Mouse (Mus musculus) limb, embryonic 11.5 days (tissue): ENCODE measurements at regions not wholly inside any gene's neighbourhood (a gene's known extent, or its start where the extent isn't known, plus 50 kb on each side); places are given as distances from the start of the nearest gene placed in this dataset.

Source experiments
- ATAC-seq: fragments of 200-750 bp; cut with Nextera tagmentation; 2 replicates; pipeline ENCODE4 v1.8.0; 2017; ENCODE audit warnings: low read depth; ENCODE audit not compliant: insufficient number of reproducible peaks, low FRiP score, low TSS enrichment
- DNase-seq: peaks from one replicate; pipeline ENCODE4 v3.0.0-alpha.2; 2015; ENCODE audit warnings: low spot score
- H3K27ac ChIP-seq: fragments of 300-500 bp; sonication (generic); replicated peaks from 2 replicates; pipeline ENCODE4 v1.5.1; 2014; ENCODE audit warnings: low read depth, mild to moderate bottlenecking, low read length
- H3K27me3 ChIP-seq: fragments of 300-500 bp; sonication (generic); 2 replicates; pipeline ENCODE4 v1.6.1; 2014; ENCODE audit warnings: mild to moderate bottlenecking, low read length, mixed read lengths; ENCODE audit not compliant: control insufficient read depth, insufficient read depth
- H3K36me3 ChIP-seq: fragments of 300-500 bp; sonication (generic); 2 replicates; pipeline ENCODE4 v1.6.1; 2014; ENCODE audit warnings: mild to moderate bottlenecking, low read length, moderate library complexity, mixed read lengths; ENCODE audit not compliant: control insufficient read depth, insufficient read depth
- H3K4me1 ChIP-seq: fragments of 300-500 bp; sonication (generic); 2 replicates; pipeline ENCODE4 v1.6.1; 2014; ENCODE audit warnings: low read length, mixed read lengths; ENCODE audit not compliant: control insufficient read depth, insufficient read depth
- H3K4me2 ChIP-seq: fragments of 300-500 bp; sonication (generic); 2 replicates; pipeline ENCODE4 v1.6.1; 2014; ENCODE audit warnings: low read depth, mild to moderate bottlenecking, moderate library complexity; ENCODE audit not compliant: severe bottlenecking
- H3K4me3 ChIP-seq: fragments of 300-500 bp; sonication (generic); 2 replicates; pipeline ENCODE4 v1.5.1; 2014; ENCODE audit warnings: low read depth, low read length
- H3K9ac ChIP-seq: fragments of 300-500 bp; sonication (generic); 2 replicates; pipeline ENCODE4 v1.6.1; 2014; ENCODE audit warnings: mild to moderate bottlenecking, low read length
- H3K9me3 ChIP-seq: fragments of 300-500 bp; sonication (generic); 2 replicates; pipeline ENCODE4 v1.6.1; 2016; ENCODE audit warnings: low read length; ENCODE audit not compliant: control insufficient read depth
- WGBS: fragments of 180-500 bp; shearing (Covaris S2); extraction: QIAGEN DNeasy Blood & Tissue Kit; methylation state at CpG from one replicate; pipeline ENCODE4 v1.1.7; 2014; 5-methylcytosine and 5-hydroxymethylcytosine counted together

DNA sequence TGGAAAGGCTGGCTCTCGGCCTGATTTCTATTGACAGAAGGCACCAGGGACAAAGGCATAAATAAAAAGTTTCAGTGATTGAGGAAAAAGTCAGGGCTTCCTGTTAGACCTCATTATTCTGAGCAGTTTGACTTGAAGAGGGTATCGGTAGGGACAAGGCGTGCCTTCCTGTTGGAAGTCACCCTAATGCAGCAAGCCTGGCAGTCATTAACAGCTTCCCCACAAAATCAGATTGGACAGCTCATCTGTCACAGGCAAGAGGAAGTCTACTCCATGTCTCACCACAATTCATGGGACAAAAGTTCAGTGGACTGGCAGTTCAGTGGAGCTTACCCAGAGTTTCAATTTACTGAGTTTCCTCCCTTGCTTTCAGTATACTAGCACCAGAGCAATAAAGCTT lies 715.5 kb downstream of the Fam181b start:
- Histone ChIP-seq H3K9ac (no peak overlapping the region), H3K4me1 (no peaks in the 10 kb centered on the region), H3K36me3 (no peaks in the 10 kb centered on the region), H3K9me3 (no peaks in the 10 kb centered on the region), H3K27ac (no peak overlapping the region), H3K4me3 (no peak overlapping the region), H3K27me3 (no peaks in the 10 kb centered on the region), H3K4me2 (no peak overlapping the region)
- DNase-seq (peak; percentile 22), ATAC-seq (no peak)
- WGBS, result 16% methylated on average over 3 of the region's 3 CpGs

DNA sequence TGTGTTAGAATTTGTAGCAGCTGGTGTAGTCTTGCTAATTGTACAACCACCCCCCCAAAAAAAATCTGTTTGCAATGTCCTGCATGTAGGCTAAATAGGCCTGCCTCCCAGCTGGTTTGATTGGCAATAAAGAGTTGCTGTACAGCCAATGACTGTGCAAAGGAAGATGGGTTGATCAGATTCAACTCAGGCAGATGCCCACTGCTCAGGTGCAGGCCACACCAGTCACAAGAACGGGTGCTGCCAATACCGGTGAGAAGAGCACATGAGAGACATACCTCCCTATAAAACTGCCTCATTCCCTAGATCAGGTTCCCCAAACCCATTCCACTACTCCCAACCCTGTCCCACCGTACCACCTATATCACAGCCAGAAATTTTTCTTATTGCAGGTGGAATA lies 756.0 kb downstream of the Fam181b start:
- DNase-seq (no peak), ATAC-seq (no peak)
- Histone ChIP-seq H3K27me3 (no peaks in the 10 kb centered on the region), H3K9ac (no peak overlapping the region), H3K4me2 (no peak overlapping the region), H3K36me3 (no peaks in the 10 kb centered on the region), H3K4me3 (no peak overlapping the region), H3K4me1 (no peaks in the 10 kb centered on the region), H3K9me3 (no peaks in the 10 kb centered on the region), H3K27ac (no peak overlapping the region)
- 75% methylated on average over 3 of the region's 3 CpGs for WGBS

DNA sequence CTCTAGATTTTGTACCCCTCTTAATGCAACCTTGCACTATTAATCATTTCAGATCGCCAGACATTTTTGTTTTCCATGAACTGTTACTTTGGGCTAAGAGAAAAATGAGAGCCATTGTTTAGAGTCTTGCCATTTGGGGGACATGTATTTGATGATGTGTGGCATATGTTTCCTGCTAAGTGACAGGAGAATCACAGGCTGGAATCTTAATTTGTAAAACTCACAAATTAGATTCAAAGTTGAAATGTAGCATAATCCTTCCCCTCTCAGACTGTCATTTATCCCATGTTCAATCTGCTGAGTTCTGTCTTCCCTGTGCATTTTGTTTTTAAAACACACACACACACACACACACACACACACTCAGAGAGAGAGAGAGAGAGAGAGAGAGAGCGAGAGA lies 756.5 kb downstream of the Fam181b start:
- H3K4me3 ChIP-seq, result no peak overlapping the region
- no peak overlapping the region for H3K9ac ChIP-seq
- no peaks in the 10 kb centered on the region for H3K4me1 ChIP-seq
- H3K9me3 ChIP-seq, result no peaks in the 10 kb centered on the region
- no peaks in the 10 kb centered on the region for H3K36me3 ChIP-seq
- no peak overlapping the region for H3K27ac ChIP-seq
- DNase-seq (no peak), ATAC-seq (no peak)
- no peaks in the 10 kb centered on the region for H3K27me3 ChIP-seq
- 65% methylated on average over 2 of the region's 2 CpGs for WGBS
- no peak overlapping the region for H3K4me2 ChIP-seq

DNA sequence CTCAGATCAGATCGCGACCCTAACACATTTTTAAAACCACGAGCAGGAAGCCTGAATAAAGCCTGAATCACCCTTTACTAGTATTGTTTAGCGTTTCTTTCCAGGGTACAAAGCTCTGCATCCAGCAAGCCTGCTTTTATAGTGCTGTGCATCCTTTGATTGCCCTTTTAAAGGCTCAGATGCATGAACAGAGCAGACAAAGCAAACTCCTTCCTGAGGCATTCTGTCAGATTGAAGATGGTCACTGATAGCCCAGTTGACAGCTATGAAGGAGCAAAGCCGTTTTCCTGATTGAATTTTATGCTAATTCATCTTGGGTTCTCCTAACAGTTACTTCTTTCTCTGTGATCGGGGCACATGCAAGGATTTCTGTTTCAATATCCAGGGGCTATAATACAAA lies 775.4 kb downstream of the Fam181b start:
- H3K4me3 ChIP-seq, result no peak overlapping the region

DNA sequence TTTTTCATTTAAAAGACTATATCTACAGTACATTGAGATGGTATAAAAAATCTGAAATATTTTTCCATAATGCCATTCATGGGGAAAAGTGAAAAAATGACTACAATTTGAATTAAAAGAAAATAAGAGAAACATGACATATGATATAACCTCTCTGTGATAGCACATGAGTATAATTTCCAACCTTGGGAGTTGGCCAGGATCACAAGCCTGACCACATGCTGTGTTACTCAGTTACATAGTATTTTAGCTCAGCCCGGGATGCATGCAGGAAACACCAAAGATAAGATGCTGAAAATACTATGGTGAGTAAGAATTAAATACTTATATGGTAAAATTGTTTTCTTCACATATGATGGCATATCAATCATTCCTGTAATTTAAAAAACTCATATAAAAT lies 814.0 kb downstream of the Fam181b start:
- Histone ChIP-seq H3K27me3 (no peaks in the 10 kb centered on the region), H3K4me3 (no peak overlapping the region), H3K4me2 (no peak overlapping the region), H3K9me3 (no peaks in the 10 kb centered on the region), H3K9ac (no peak overlapping the region), H3K4me1 (no peaks in the 10 kb centered on the region), H3K36me3 (no peaks in the 10 kb centered on the region), H3K27ac (no peak overlapping the region)
- 90% methylated on average over 1 of the region's 1 CpGs for WGBS
- ATAC-seq (no peak), DNase-seq (no peak)

More for the DNA sequence above, 775.4 kb downstream of the Fam181b start:
- Histone ChIP-seq H3K4me2 (no peak overlapping the region), H3K27me3 (no peaks in the 10 kb centered on the region), H3K9me3 (no peaks in the 10 kb centered on the region), H3K4me1 (no peaks in the 10 kb centered on the region), H3K27ac (no peak overlapping the region), H3K9ac (no peak overlapping the region), H3K36me3 (no peaks in the 10 kb centered on the region)
- ATAC-seq (no peak), DNase-seq (no peak)
- WGBS, result 82% methylated on average over 6 of the region's 6 CpGs

DNA sequence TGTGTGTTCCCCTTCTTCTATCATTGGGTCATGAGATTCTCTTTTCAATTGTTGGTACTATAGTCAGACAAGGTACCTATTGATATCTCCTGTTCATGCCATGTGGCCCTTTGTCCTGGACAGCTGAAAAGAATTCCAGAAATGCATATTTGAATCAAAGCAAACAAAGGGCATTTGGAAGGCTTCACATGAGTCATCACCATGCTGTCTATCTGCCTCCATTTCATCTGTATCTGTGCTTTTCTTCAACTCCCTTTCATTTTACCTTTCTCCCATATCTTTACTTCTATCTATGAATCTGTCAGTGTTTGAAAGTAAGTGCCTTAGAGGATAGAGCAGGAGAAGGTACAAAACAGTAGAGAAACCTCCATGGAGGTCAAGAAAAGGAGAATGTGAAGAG lies 817.3 kb downstream of the Fam181b start:
- DNase-seq, result no peak
- no peak overlapping the region for H3K27ac ChIP-seq
- H3K27me3 ChIP-seq, result no peaks in the 10 kb centered on the region
- no peaks in the 10 kb centered on the region for H3K36me3 ChIP-seq
- H3K4me2 ChIP-seq, result no peak overlapping the region
- ATAC-seq, result no peak
- H3K4me1 ChIP-seq, result no peaks in the 10 kb centered on the region
- no peak overlapping the region for H3K9ac ChIP-seq
- H3K4me3 ChIP-seq, result no peak overlapping the region
- H3K9me3 ChIP-seq, result no peaks in the 10 kb centered on the region

DNA sequence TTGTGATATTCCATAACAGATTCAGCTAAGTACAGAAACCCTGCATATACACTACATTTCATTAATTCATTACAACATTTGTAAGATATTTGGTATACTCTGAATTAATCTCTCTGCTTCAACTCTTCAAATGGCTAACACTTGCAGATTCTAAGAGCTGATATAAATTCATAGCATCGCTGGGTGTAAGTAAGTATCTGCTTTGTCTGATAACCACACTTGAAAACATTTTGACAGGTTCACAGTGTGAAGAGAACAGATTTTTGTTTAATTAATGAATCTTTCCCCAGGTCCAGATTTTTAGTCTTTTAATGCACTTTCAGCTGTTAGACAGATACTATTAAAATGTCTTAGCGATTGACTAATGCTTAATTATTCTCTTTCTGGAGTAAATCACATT lies 823.1 kb downstream of the Fam181b start:
- no peak overlapping the region for H3K27ac ChIP-seq
- H3K4me1 ChIP-seq, result no peaks in the 10 kb centered on the region
- DNase-seq (no peak), ATAC-seq (no peak)
- no peak overlapping the region for H3K4me3 ChIP-seq
- no peak overlapping the region for H3K4me2 ChIP-seq
- WGBS, result 79% methylated on average over 2 of the region's 2 CpGs
- H3K27me3 ChIP-seq, result no peaks in the 10 kb centered on the region
- no peak overlapping the region for H3K9ac ChIP-seq
- no peaks in the 10 kb centered on the region for H3K36me3 ChIP-seq
- no peaks in the 10 kb centered on the region for H3K9me3 ChIP-seq

DNA sequence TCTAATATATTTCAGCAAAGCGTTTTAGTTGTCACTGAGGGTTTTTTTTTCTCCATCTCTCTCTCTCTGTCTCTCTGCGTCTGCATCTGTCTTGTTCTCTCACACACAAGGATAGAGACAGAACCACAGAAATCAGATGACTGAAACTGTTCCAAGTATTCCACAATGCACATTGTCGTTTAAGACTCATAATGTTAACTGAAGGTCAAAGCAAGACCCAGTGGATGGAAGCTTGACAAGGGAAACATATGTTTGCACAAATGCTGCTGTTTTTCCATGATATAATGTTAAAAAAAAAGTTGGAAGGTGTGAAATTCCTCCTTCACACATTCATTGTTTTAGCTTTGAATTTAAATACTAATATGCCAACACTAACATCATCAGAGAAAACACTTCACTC lies 857.3 kb downstream of the Fam181b start:
- DNase-seq (no peak), ATAC-seq (no peak)
- Histone ChIP-seq H3K4me3 (no peak overlapping the region), H3K36me3 (no peaks in the 10 kb centered on the region), H3K4me1 (no peaks in the 10 kb centered on the region), H3K9ac (no peak overlapping the region), H3K4me2 (no peak overlapping the region), H3K9me3 (no peaks in the 10 kb centered on the region), H3K27ac (no peak overlapping the region), H3K27me3 (no peaks in the 10 kb centered on the region)
- WGBS, result 96% methylated on average over 3 of the region's 3 CpGs

DNA sequence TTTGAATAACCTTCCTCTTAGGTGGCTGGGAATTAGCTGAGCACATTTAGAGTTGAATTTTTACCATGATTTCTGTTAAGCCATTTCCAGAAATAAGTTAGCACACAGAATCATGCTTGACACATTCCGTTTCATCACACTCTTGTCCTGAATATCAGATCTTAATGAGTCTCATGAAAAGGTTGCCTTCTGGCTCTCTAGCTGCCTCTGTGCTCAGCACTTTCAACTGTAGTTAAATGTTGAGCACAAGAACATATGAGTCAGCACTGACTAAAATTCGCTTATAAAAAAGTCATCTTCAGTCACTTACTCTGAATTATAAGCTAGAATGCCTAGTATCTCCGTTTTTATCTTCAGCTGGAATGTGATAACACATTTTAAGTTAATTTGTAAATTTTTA lies 902.4 kb downstream of the Fam181b start:
- H3K4me1 ChIP-seq, result no peaks in the 10 kb centered on the region
- no peak for ATAC-seq
- no peaks in the 10 kb centered on the region for H3K27me3 ChIP-seq

More for the DNA sequence above, 902.4 kb downstream of the Fam181b start:
- H3K4me3 ChIP-seq, result no peak overlapping the region
- no peak overlapping the region for H3K27ac ChIP-seq
- no peak overlapping the region for H3K9ac ChIP-seq
- no peaks in the 10 kb centered on the region for H3K9me3 ChIP-seq
- H3K4me2 ChIP-seq, result no peak overlapping the region
- 78% methylated on average over 3 of the region's 3 CpGs for WGBS
- DNase-seq, result no peak
- H3K36me3 ChIP-seq, result no peaks in the 10 kb centered on the region
